Mouse (Mus musculus) cerebellum, postnatal 25 days (tissue): Measurements from ENCODE around the gene Col19a1.

Source experiments
- DNase-seq, 2 experiments: peaks; one replicate each; pipeline ENCODE4 v3.0.0; 2021; ENCODE audit warnings: mixed read lengths in 2 of 2

Col19a1 gene

GRCm38 (mm10) chr1:24303077-24303476 lies 284.2 kb downstream of the Col19a1 start:
- no peak for DNase-seq

GRCm38 (mm10) chr1:24302674-24303073 lies 284.6 kb downstream of the Col19a1 start:
- peak; percentile 63 to 77 for DNase-seq

GRCm38 (mm10) chr1:24300700-24301099 lies 286.6 kb downstream of the Col19a1 start:
- DNase-seq: no peak

GRCm38 (mm10) chr1:24294979-24295942 lies 292.0 kb downstream of the Col19a1 start:
- DNase-seq: no peak

- no peak for DNase-seq
These were observed 294.8 kb downstream of the Col19a1 start for GRCm38 (mm10) chr1:24292515-24292914.

- no peak for DNase-seq
These were observed 300.9 kb downstream of the Col19a1 start for GRCm38 (mm10) chr1:24286360-24286759.

- no peak for DNase-seq
These were observed 320.2 kb downstream of the Col19a1 start for GRCm38 (mm10) chr1:24267022-24267421.

- no peak for DNase-seq
These were observed 326.1 kb downstream of the Col19a1 start for GRCm38 (mm10) chr1:24261181-24261580.

- DNase-seq: no peak
These were observed 327.9 kb downstream of the Col19a1 start for GRCm38 (mm10) chr1:24259419-24259818.

- no peak for DNase-seq
These were observed 329.3 kb downstream of the Col19a1 start for GRCm38 (mm10) chr1:24257961-24258360.

- peak in 1 of 2 experiments; percentile 68 for DNase-seq
These were observed 338.1 kb downstream of the Col19a1 start for GRCm38 (mm10) chr1:24249105-24249664.

- DNase-seq: peak; percentile 42 to 57
These were observed 338.8 kb downstream of the Col19a1 start for GRCm38 (mm10) chr1:24248294-24249104.

GRCm38 (mm10) chr1:24245700-24246375 lies 341.4 kb downstream of the Col19a1 start:
- DNase-seq: no peak

GRCm38 (mm10) chr1:24244931-24245330 lies 342.3 kb downstream of the Col19a1 start:
- no peak for DNase-seq

GRCm38 (mm10) chr1:24240039-24240691 lies 347.1 kb downstream of the Col19a1 start:
- DNase-seq: no peak

- DNase-seq: no peak
These were observed 350.9 kb downstream of the Col19a1 start for GRCm38 (mm10) chr1:24236330-24236729.

- DNase-seq: peak in 1 of 2 experiments; percentile 22
These were observed 355.6 kb downstream of the Col19a1 start for GRCm38 (mm10) chr1:24231504-24232270.

- peak in 1 of 2 experiments; percentile 54 for DNase-seq
These were observed 356.8 kb downstream of the Col19a1 start for GRCm38 (mm10) chr1:24230428-24230827.

- DNase-seq: no peak
These were observed 357.7 kb downstream of the Col19a1 start for GRCm38 (mm10) chr1:24229552-24229951.

GRCm38 (mm10) chr1:24226941-24227711 lies 360.1 kb downstream of the Col19a1 start:
- peak; percentile 68 to 70 for DNase-seq
